Mouse (Mus musculus): ENCODE measurements at regions not wholly inside any gene's neighbourhood (a gene's known extent, or its start where the extent isn't known, plus 50 kb on each side); places are given as distances from the start of the nearest gene placed in this dataset.

- TF ChIP-seq POLR2A (IDR thresholded peaks at IDR 0.05; ENCODE audit: insufficient read depth, low read depth, low read length) (no peak), CTCF (IDR thresholded peaks at IDR 0.05; ENCODE audit: insufficient read depth, low read depth, low read length) (no peak)
Measured at GRCm38 (mm10) chr14:67613221-67613620, 1604.2 kb upstream of the Gulo start.

Data from olfactory bulb, adult 2 months (tissue).